Mouse (Mus musculus) heart, embryonic 12.5 days (tissue): ENCODE results near the gene Apbb1. TPM values are rescaled to one million over a fixed set of nuclear protein-coding genes. Genes with fewer than 3 reads are reported as not detected.

Source experiments
- ATAC-seq: fragments of 200-750 bp; cut with Nextera tagmentation; 2 replicates; pipeline ENCODE4 v1.8.0; 2017; ENCODE audit warnings: moderate TSS enrichment, moderate library complexity; ENCODE audit not compliant: insufficient number of reproducible peaks, low FRiP score
- H3K27ac ChIP-seq: fragments of 300-500 bp; sonication (generic); 2 replicates; pipeline ENCODE4 v1.5.1; 2016; ENCODE audit warnings: mild to moderate bottlenecking, moderate library complexity; ENCODE audit not compliant: poor library complexity, severe bottlenecking
- H3K27me3 ChIP-seq: fragments of 300-500 bp; sonication (generic); replicated peaks from 2 replicates; pipeline ENCODE4 v1.6.1; 2016; ENCODE audit warnings: mild to moderate bottlenecking, moderate library complexity
- H3K36me3 ChIP-seq: fragments of 300-500 bp; sonication (generic); 2 replicates; pipeline ENCODE4 v1.6.1; 2016; ENCODE audit warnings: mild to moderate bottlenecking, moderate library complexity
- H3K4me1 ChIP-seq: fragments of 300-500 bp; sonication (generic); replicated peaks from 2 replicates; pipeline ENCODE4 v1.6.1; 2016; ENCODE audit warnings: mild to moderate bottlenecking
- H3K4me2 ChIP-seq: fragments of 300-500 bp; sonication (generic); 2 replicates; pipeline ENCODE4 v1.6.1; 2016; ENCODE audit warnings: mild to moderate bottlenecking, moderate library complexity
- H3K4me3 ChIP-seq: fragments of 300-500 bp; sonication (generic); 2 replicates; pipeline ENCODE4 v1.5.1; 2016; ENCODE audit warnings: mild to moderate bottlenecking
- H3K9ac ChIP-seq: fragments of 300-500 bp; sonication (generic); 2 replicates; pipeline ENCODE4 v1.6.1; 2016; ENCODE audit warnings: mild to moderate bottlenecking, moderate library complexity
- H3K9me3 ChIP-seq: fragments of 300-500 bp; sonication (generic); replicated peaks from 2 replicates; pipeline ENCODE4 v1.6.1; 2016; ENCODE audit warnings: mild to moderate bottlenecking, moderate library complexity
- WGBS: fragments of 180-500 bp; shearing (Covaris S2); methylation state at CpG from one replicate; pipeline ENCODE4 v1.1.7; 2016; 5-methylcytosine and 5-hydroxymethylcytosine counted together
- polyA plus RNA-seq: library from polyadenylated mRNA; unstranded; fragments of >200 nt; fragmentation: Nextera tagmentation; extraction: Ambion mirVana; gene quantifications from 2 replicates; pipeline ENCODE4 v1.2.1, GENCODE M21; 2016

The Apbb1 gene
- polyA plus RNA-seq, 1 experiment from 2014 or later: 48.8 TPM

- no peaks in the 10 kb centered on the region for H3K9me3 ChIP-seq
- no peak overlapping the region for H3K27ac ChIP-seq
- H3K4me2 ChIP-seq: no peak overlapping the region
- H3K9ac ChIP-seq: no peak overlapping the region
- no peaks in the 10 kb centered on the region for H3K36me3 ChIP-seq
- H3K27me3 ChIP-seq: no peaks in the 10 kb centered on the region
- no peak overlapping the region for H3K4me3 ChIP-seq
- ATAC-seq: no peak
- 65% methylated on average over 11 of the region's 11 CpGs for WGBS
- H3K4me1 ChIP-seq: peaks cover 9% of the 10 kb centered on the region
Measured at GRCm38 (mm10) chr7:105519336-105519735, 62.1 kb downstream of the Apbb1 start.

DNA sequence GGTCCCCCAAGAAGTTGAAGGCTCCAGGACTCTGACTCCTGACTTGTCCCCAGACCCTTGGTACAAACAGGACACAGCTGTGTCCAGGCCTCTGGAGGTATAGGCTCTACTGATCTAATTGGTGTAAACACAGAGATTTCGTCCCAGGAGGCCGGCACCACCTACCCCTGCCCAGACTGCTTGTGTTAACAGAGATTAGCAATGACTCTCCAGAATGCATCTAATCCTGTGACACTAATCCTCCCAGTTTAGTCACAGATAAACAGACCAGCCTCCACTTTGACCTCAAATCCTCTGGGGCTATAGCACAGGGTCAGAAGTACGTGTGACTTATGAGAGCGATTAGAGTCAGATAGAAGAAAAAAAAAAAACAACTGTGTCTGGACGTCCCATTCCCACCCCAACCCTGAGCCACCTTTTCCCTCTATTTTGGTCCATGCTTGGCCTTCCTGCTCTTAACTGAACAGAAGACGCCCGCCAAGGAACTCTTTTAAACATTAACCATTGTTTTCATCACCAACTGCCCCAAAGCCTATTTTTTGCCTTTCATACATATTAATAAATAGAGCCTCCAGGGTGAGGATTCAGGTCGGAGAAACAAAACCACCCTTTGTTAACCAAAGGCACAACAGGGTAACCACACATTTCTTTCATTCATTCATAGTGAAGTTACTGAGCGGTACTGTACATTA is 64.6 kb downstream of the Apbb1 start:
- no peak overlapping the region for H3K27ac ChIP-seq
- H3K4me2 ChIP-seq: no peak overlapping the region
- H3K9me3 ChIP-seq: no peaks in the 10 kb centered on the region
- 42% methylated on average over 9 of the region's 9 CpGs for WGBS
- no peaks in the 10 kb centered on the region for H3K27me3 ChIP-seq
- peaks cover 13% of the 10 kb centered on the region for H3K4me1 ChIP-seq
- H3K9ac ChIP-seq: no peak overlapping the region
- H3K36me3 ChIP-seq: no peaks in the 10 kb centered on the region
- ATAC-seq: no peak
- H3K4me3 ChIP-seq: no peak overlapping the region

DNA sequence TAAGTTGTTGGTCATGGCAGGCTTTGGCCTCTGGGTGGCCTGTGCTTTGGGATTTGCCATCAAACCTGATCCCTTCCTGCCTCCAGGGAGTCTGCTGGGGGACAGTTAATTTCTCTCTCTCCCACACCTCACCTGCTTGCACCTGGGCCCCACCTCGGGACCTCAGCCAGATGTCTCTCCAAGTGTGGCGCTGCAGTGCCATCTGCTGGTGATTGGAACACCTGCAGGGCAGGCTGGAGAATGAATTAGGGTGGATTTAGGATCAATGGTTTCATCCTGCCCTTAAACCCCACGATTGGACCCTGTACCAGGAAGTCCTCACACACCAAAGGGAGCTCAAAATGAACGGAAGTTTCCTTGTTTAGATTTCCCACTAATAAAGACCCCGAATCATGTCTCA is 66.3 kb downstream of the Apbb1 start:
- H3K27me3 ChIP-seq: no peaks in the 10 kb centered on the region
- 10% methylated on average over 5 of the region's 5 CpGs for WGBS
- no peak for ATAC-seq

GRCm38 (mm10) chr7:105514561-105514960 is 66.9 kb downstream of the Apbb1 start:
- ATAC-seq: no peak

More for the DNA sequence above, 66.3 kb downstream of the Apbb1 start:
- H3K4me3 ChIP-seq: no peak overlapping the region
- H3K4me2 ChIP-seq: no peak overlapping the region
- H3K36me3 ChIP-seq: no peaks in the 10 kb centered on the region
- H3K4me1 ChIP-seq: peaks cover 14% of the 10 kb centered on the region
- H3K9me3 ChIP-seq: no peaks in the 10 kb centered on the region
- H3K9ac ChIP-seq: no peak overlapping the region
- no peak overlapping the region for H3K27ac ChIP-seq

GRCm38 (mm10) chr7:105513845-105514291 is 67.6 kb downstream of the Apbb1 start:
- H3K4me1 ChIP-seq: peaks cover 15% of the 10 kb centered on the region
- 37% methylated on average over 5 of the region's 5 CpGs for WGBS
- H3K36me3 ChIP-seq: no peaks in the 10 kb centered on the region
- H3K9ac ChIP-seq: no peak overlapping the region
- no peak overlapping the region for H3K27ac ChIP-seq
- H3K4me2 ChIP-seq: no peak overlapping the region
- no peaks in the 10 kb centered on the region for H3K9me3 ChIP-seq
- no peak for ATAC-seq
- H3K4me3 ChIP-seq: no peak overlapping the region
- no peaks in the 10 kb centered on the region for H3K27me3 ChIP-seq

More at GRCm38 (mm10) chr7:105514561-105514960, 66.9 kb downstream of the Apbb1 start:
- no peaks in the 10 kb centered on the region for H3K36me3 ChIP-seq
- 45% methylated on average over 5 of the region's 5 CpGs for WGBS
- H3K4me1 ChIP-seq: peaks cover 15% of the 10 kb centered on the region
- H3K27ac ChIP-seq: no peak overlapping the region
- no peaks in the 10 kb centered on the region for H3K27me3 ChIP-seq
- H3K4me3 ChIP-seq: no peak overlapping the region
- no peaks in the 10 kb centered on the region for H3K9me3 ChIP-seq
- no peak overlapping the region for H3K4me2 ChIP-seq
- no peak overlapping the region for H3K9ac ChIP-seq

DNA sequence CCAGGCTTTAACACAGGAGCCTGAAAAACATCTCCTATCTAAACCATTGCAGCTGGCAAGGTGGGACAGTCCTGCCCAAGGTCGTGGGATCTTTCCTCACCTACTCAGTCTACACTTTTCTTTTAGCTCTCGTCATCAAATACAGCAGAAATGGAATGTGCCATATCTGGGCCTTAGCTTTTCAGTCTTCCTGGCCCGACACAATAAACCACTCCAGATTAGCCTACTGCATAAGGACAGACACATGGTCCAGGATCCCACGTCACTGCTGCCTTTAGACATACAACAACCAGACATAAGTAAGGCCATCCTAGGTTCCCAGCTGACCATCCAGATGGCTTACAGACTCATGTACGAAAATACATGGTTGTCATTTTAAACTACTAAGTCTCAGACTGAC is 71.3 kb downstream of the Apbb1 start:
- Histone ChIP-seq H3K27ac (no peak overlapping the region), H3K36me3 (no peaks in the 10 kb centered on the region), H3K4me1 (peaks cover 15% of the 10 kb centered on the region), H3K9ac (no peak overlapping the region), H3K9me3 (no peaks in the 10 kb centered on the region), H3K4me2 (no peak overlapping the region), H3K4me3 (no peak overlapping the region), H3K27me3 (no peaks in the 10 kb centered on the region)
- 39% methylated on average over 5 of the region's 5 CpGs for WGBS
- peak; percentile 29; the same call in 1 of the 2 replicates for ATAC-seq

Other genes with a start within 250 kb of the Apbb1 start
- not detected in 2 replicates for gene Olfr690, start 247.5 kb downstream of the Apbb1 start, polyA plus RNA-seq
- not detected in 2 replicates for gene Olfr691, start 239.4 kb downstream of the Apbb1 start, polyA plus RNA-seq
- not detected in 2 replicates for gene Olfr692, start 213.4 kb downstream of the Apbb1 start, polyA plus RNA-seq
- gene Gm5901, start 206.6 kb downstream of the Apbb1 start, polyA plus RNA-seq: not detected in 2 replicates
- gene Fam160a2, start 181.6 kb downstream of the Apbb1 start, polyA plus RNA-seq: 34.0 and 36.2 TPM in 2 replicates
- gene Cnga4, start 177.1 kb downstream of the Apbb1 start, polyA plus RNA-seq: not detected in 2 replicates
- gene Cckbr, start 155.9 kb downstream of the Apbb1 start, polyA plus RNA-seq: not detected in 2 replicates
- gene Cavin3, start 99.4 kb downstream of the Apbb1 start, polyA plus RNA-seq: 68.1 and 72.6 TPM in 2 replicates
- 52.4 and 54.6 TPM in 2 replicates for gene Smpd1, start 27.3 kb downstream of the Apbb1 start, polyA plus RNA-seq
- 0.33 and 1.9 TPM in 2 replicates for gene Hpx, start 18.5 kb upstream of the Apbb1 start, polyA plus RNA-seq
- gene Trim3, start 51.9 kb upstream of the Apbb1 start, polyA plus RNA-seq: 27.9 and 30.7 TPM in 2 replicates
- 142 and 155 TPM in 2 replicates for gene Timm10b, start 58.4 kb upstream of the Apbb1 start, polyA plus RNA-seq
- 45.5 and 45.6 TPM in 2 replicates for gene Arfip2, start 58.8 kb upstream of the Apbb1 start, polyA plus RNA-seq
- gene Gm45799, start 58.9 kb upstream of the Apbb1 start, polyA plus RNA-seq: 14.1 and 14.8 TPM in 2 replicates
- gene Dnhd1, start 69.2 kb upstream of the Apbb1 start, polyA plus RNA-seq: 0.41 and 0.52 TPM in 2 replicates
- 384 and 391 TPM in 2 replicates for gene Ilk, start 154.9 kb upstream of the Apbb1 start, polyA plus RNA-seq
- gene Rrp8, start 155.7 kb upstream of the Apbb1 start, polyA plus RNA-seq: 29.1 and 30.9 TPM in 2 replicates
- gene Taf10, start 162.7 kb upstream of the Apbb1 start, polyA plus RNA-seq: 142 and 160 TPM in 2 replicates
- gene Tpp1, start 170.6 kb upstream of the Apbb1 start, polyA plus RNA-seq: 87.7 and 97.8 TPM in 2 replicates
- 8.7 and 9.4 TPM in 2 replicates for gene Dchs1, start 206.0 kb upstream of the Apbb1 start, polyA plus RNA-seq
- gene Mrpl17, start 229.4 kb upstream of the Apbb1 start, polyA plus RNA-seq: 232 TPM in 2 replicates